Mouse (Mus musculus) neural tube, embryonic 12.5 days (tissue): ENCODE results near the gene Pkn2. TPM values are rescaled to one million over a fixed set of nuclear protein-coding genes. Genes with fewer than 3 reads are reported as not detected.

Experiments
- ATAC-seq: fragments of 200-750 bp; cut with Nextera tagmentation; 2 replicates; pipeline ENCODE4 v1.8.0; 2017; ENCODE audit warnings: low read depth, mild to moderate bottlenecking, moderate TSS enrichment, moderate library complexity; ENCODE audit not compliant: low FRiP score
- H3K27ac ChIP-seq: fragments of 300-500 bp; sonication (generic); 2 replicates; pipeline ENCODE4 v1.5.1; 2016
- H3K27me3 ChIP-seq: fragments of 300-500 bp; sonication (generic); replicated peaks from 2 replicates; pipeline ENCODE4 v1.6.1; 2016; ENCODE audit warnings: mild to moderate bottlenecking
- H3K36me3 ChIP-seq: fragments of 300-500 bp; sonication (generic); 2 replicates; pipeline ENCODE4 v1.6.1; 2016; ENCODE audit warnings: mild to moderate bottlenecking
- H3K4me1 ChIP-seq: fragments of 300-500 bp; sonication (generic); 2 replicates; pipeline ENCODE4 v1.6.1; 2016
- H3K4me2 ChIP-seq: fragments of 300-500 bp; sonication (generic); replicated peaks from 2 replicates; pipeline ENCODE4 v1.6.1; 2016; ENCODE audit warnings: mild to moderate bottlenecking
- H3K4me3 ChIP-seq: fragments of 300-500 bp; sonication (generic); 2 replicates; pipeline ENCODE4 v1.5.1; 2016
- H3K9ac ChIP-seq: fragments of 300-500 bp; sonication (generic); 2 replicates; pipeline ENCODE4 v1.6.1; 2016; ENCODE audit warnings: mild to moderate bottlenecking
- H3K9me3 ChIP-seq: fragments of 300-500 bp; sonication (generic); 2 replicates; pipeline ENCODE4 v1.6.1; 2016; ENCODE audit warnings: mild to moderate bottlenecking
- WGBS: fragments of 180-500 bp; shearing (Covaris S2); methylation state at CpG from one replicate; pipeline ENCODE4 v1.1.7; 2016; 5-methylcytosine and 5-hydroxymethylcytosine counted together
- polyA plus RNA-seq: library from polyadenylated mRNA; unstranded; fragments of >200 nt; fragmentation: Nextera tagmentation; extraction: Ambion mirVana; gene quantifications from 2 replicates; pipeline ENCODE4 v1.2.1, GENCODE M21; 2016

Pkn2 gene
- 44.2 and 49.8 TPM in 2 replicates for polyA plus RNA-seq

- Histone ChIP-seq H3K27me3 (no peaks in the 10 kb centered on the region), H3K9me3 (no peaks in the 10 kb centered on the region), H3K4me1 (no peaks in the 10 kb centered on the region), H3K27ac (peak within 1 kb of the TSS; percentile 92), H3K36me3 (no peaks in the 10 kb centered on the region), H3K4me3 (peak within 1 kb of the TSS; percentile 100), H3K9ac (peak within 1 kb of the TSS; percentile 95), H3K4me2 (peak within 1 kb of the TSS; percentile 62)
- under 1% methylated on average over 84 of the region's 84 CpGs for WGBS
- peak; percentile 100 for ATAC-seq
Observed at GRCm38 (mm10) chr3:142881872-142882623, at the start of gene Pkn2. Pkn2 (minus strand) TSS chr3:142882004.

- Histone ChIP-seq H3K9me3 (no peaks in the 10 kb centered on the region), H3K27ac (no peak overlapping the region), H3K4me3 (no peak overlapping the region), H3K27me3 (no peaks in the 10 kb centered on the region), H3K4me2 (no peak overlapping the region), H3K9ac (no peak overlapping the region), H3K36me3 (no peaks in the 10 kb centered on the region), H3K4me1 (no peaks in the 10 kb centered on the region)
- WGBS = 83% methylated on average over 2 of the region's 2 CpGs
- ATAC-seq = no peak
Observed at GRCm38 (mm10) chr3:142929906-142930305, 48.1 kb upstream of the Pkn2 start.

- H3K9me3 ChIP-seq = no peaks in the 10 kb centered on the region
- no peak overlapping the region for H3K4me2 ChIP-seq
- no peak for ATAC-seq
- no peaks in the 10 kb centered on the region for H3K36me3 ChIP-seq
- H3K27ac ChIP-seq = no peak overlapping the region
- H3K27me3 ChIP-seq = no peaks in the 10 kb centered on the region
- H3K4me1 ChIP-seq = no peaks in the 10 kb centered on the region
- 91% methylated on average over 3 of the region's 3 CpGs for WGBS
- no peak overlapping the region for H3K9ac ChIP-seq
- no peak overlapping the region for H3K4me3 ChIP-seq
Observed at GRCm38 (mm10) chr3:142927311-142927710, 45.5 kb upstream of the Pkn2 start.

GRCm38 (mm10) chr3:142924831-142925348, 43.1 kb upstream of the Pkn2 start:
- H3K9me3 ChIP-seq = no peaks in the 10 kb centered on the region
- H3K4me1 ChIP-seq = no peaks in the 10 kb centered on the region
- 88% methylated on average over 2 of the region's 2 CpGs for WGBS
- no peaks in the 10 kb centered on the region for H3K36me3 ChIP-seq
- no peak overlapping the region for H3K27ac ChIP-seq
- no peak overlapping the region for H3K9ac ChIP-seq
- ATAC-seq = no peak
- H3K4me3 ChIP-seq = no peak overlapping the region
- H3K27me3 ChIP-seq = no peaks in the 10 kb centered on the region
- no peak overlapping the region for H3K4me2 ChIP-seq

- H3K4me1 ChIP-seq = no peaks in the 10 kb centered on the region
- no peaks in the 10 kb centered on the region for H3K36me3 ChIP-seq
- H3K4me3 ChIP-seq = no peak overlapping the region
- no peak for ATAC-seq
- H3K4me2 ChIP-seq = no peak overlapping the region
- 53% methylated on average over 3 of the region's 3 CpGs for WGBS
- no peak overlapping the region for H3K9ac ChIP-seq
- no peaks in the 10 kb centered on the region for H3K27me3 ChIP-seq
- no peak overlapping the region for H3K27ac ChIP-seq
- no peaks in the 10 kb centered on the region for H3K9me3 ChIP-seq
Observed at GRCm38 (mm10) chr3:142919070-142919469, 37.3 kb upstream of the Pkn2 start.

GRCm38 (mm10) chr3:142917760-142918439, 36.1 kb upstream of the Pkn2 start:
- no peaks in the 10 kb centered on the region for H3K27me3 ChIP-seq
- no peaks in the 10 kb centered on the region for H3K4me1 ChIP-seq
- 78% methylated on average over 4 of the region's 4 CpGs for WGBS
- H3K9ac ChIP-seq = no peak overlapping the region
- no peak overlapping the region for H3K27ac ChIP-seq
- no peak overlapping the region for H3K4me3 ChIP-seq
- no peaks in the 10 kb centered on the region for H3K9me3 ChIP-seq
- H3K36me3 ChIP-seq = no peaks in the 10 kb centered on the region
- no peak for ATAC-seq
- no peak overlapping the region for H3K4me2 ChIP-seq

GRCm38 (mm10) chr3:142917171-142917570, 35.4 kb upstream of the Pkn2 start:
- WGBS = 94% methylated on average over 4 of the region's 4 CpGs

GRCm38 (mm10) chr3:142913295-142913694, 31.5 kb upstream of the Pkn2 start:
- Histone ChIP-seq H3K4me3 (no peak overlapping the region), H3K9ac (no peak overlapping the region), H3K27me3 (no peaks in the 10 kb centered on the region), H3K4me1 (no peaks in the 10 kb centered on the region), H3K36me3 (no peaks in the 10 kb centered on the region), H3K9me3 (no peaks in the 10 kb centered on the region), H3K4me2 (no peak overlapping the region), H3K27ac (no peak overlapping the region)
- WGBS = 81% methylated on average over 1 of the region's 1 CpGs
- no peak for ATAC-seq

More at GRCm38 (mm10) chr3:142917171-142917570, 35.4 kb upstream of the Pkn2 start:
- no peak overlapping the region for H3K9ac ChIP-seq
- no peak overlapping the region for H3K4me2 ChIP-seq
- no peaks in the 10 kb centered on the region for H3K9me3 ChIP-seq
- H3K36me3 ChIP-seq = no peaks in the 10 kb centered on the region
- H3K27ac ChIP-seq = no peak overlapping the region
- H3K4me3 ChIP-seq = no peak overlapping the region
- H3K27me3 ChIP-seq = no peaks in the 10 kb centered on the region
- no peak for ATAC-seq
- H3K4me1 ChIP-seq = no peaks in the 10 kb centered on the region

- H3K4me2 ChIP-seq = no peak overlapping the region
- no peak overlapping the region for H3K9ac ChIP-seq
- no peak for ATAC-seq
- H3K27ac ChIP-seq = no peak overlapping the region
- no peaks in the 10 kb centered on the region for H3K4me1 ChIP-seq
- no peaks in the 10 kb centered on the region for H3K27me3 ChIP-seq
- no peaks in the 10 kb centered on the region for H3K9me3 ChIP-seq
- H3K36me3 ChIP-seq = no peaks in the 10 kb centered on the region
- no peak overlapping the region for H3K4me3 ChIP-seq
- WGBS = 91% methylated on average over 2 of the region's 2 CpGs
Observed at GRCm38 (mm10) chr3:142899683-142900082, 17.9 kb upstream of the Pkn2 start.

- no peaks in the 10 kb centered on the region for H3K4me1 ChIP-seq
- no peaks in the 10 kb centered on the region for H3K36me3 ChIP-seq
- ATAC-seq = no peak
- H3K4me3 ChIP-seq = no peak overlapping the region
- H3K9me3 ChIP-seq = no peaks in the 10 kb centered on the region
- WGBS = 84% methylated on average over 8 of the region's 8 CpGs
- H3K27me3 ChIP-seq = no peaks in the 10 kb centered on the region
- no peak overlapping the region for H3K27ac ChIP-seq
- H3K4me2 ChIP-seq = no peak overlapping the region
- H3K9ac ChIP-seq = no peak overlapping the region
Observed at GRCm38 (mm10) chr3:142898949-142899396, 17.2 kb upstream of the Pkn2 start.

- no peak overlapping the region for H3K9ac ChIP-seq
- H3K4me1 ChIP-seq = no peaks in the 10 kb centered on the region
- no peak overlapping the region for H3K4me3 ChIP-seq
- no peaks in the 10 kb centered on the region for H3K9me3 ChIP-seq
- no peak overlapping the region for H3K4me2 ChIP-seq
- H3K36me3 ChIP-seq = no peaks in the 10 kb centered on the region
- ATAC-seq = no peak
- H3K27me3 ChIP-seq = no peaks in the 10 kb centered on the region
- no peak overlapping the region for H3K27ac ChIP-seq
- 83% methylated on average over 3 of the region's 3 CpGs for WGBS
Observed at GRCm38 (mm10) chr3:142890442-142890841, 8.6 kb upstream of the Pkn2 start.

GRCm38 (mm10) chr3:142886963-142887362, 5.2 kb upstream of the Pkn2 start:
- ATAC-seq = no peak
- H3K4me3 ChIP-seq = no peak overlapping the region
- H3K4me1 ChIP-seq = no peaks in the 10 kb centered on the region
- H3K9me3 ChIP-seq = no peaks in the 10 kb centered on the region
- no peak overlapping the region for H3K4me2 ChIP-seq
- 84% methylated on average over 3 of the region's 3 CpGs for WGBS
- no peak overlapping the region for H3K9ac ChIP-seq
- H3K27me3 ChIP-seq = no peaks in the 10 kb centered on the region
- H3K27ac ChIP-seq = no peak overlapping the region
- H3K36me3 ChIP-seq = no peaks in the 10 kb centered on the region
